18 mouse cellular contexts compared by ENCODE assay signal in the genomic region with DNA sequence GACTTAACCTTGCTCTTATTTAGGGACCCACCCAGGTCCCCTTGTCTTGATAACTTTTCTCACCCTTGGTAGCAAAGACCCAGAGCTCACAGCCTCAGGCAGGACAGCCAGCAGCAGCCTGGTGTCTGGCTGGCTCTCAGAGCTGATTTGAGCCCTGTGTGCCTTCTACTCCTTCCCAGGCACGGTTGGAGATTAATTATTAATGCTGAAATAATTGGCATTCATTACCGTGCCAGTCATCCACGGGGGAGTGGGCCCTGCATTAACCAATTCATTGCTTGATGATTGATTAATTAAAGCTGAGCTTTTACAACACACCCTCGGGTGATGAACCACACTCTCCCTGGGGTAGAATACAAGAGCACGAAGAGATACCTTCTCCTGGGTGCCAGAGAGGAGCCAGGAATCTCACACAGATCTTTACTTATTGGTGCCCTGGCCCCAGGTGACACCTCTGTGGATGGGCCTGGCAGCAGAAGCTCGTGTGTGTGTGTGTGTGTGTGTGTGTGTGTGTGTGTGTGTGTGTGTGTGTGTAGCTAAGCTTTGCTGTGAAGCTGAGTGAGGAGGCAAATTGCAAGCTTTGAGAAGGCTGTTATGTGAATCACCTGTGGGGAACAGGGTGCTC. TPM values are rescaled to one million over a fixed set of nuclear protein-coding genes. Genes with fewer than 3 reads are reported as not detected.
DNase-seq lines count a peak whose midpoint lies in the region; ATAC-seq and TF ChIP-seq lines count a peak whose summit lies in the region.
"Had no signal": no experiment of that assay in that cellular context is flagged by ENCODE, and none has a peak within 500 bp of the region (broad histone marks: within the 10 kb centered on the region; RNA-seq: fewer than 3 reads in every experiment).

No protein-coding gene starts in this region.

- H3K4me2 ChIP-seq in neural tube, embryonic 12.5 days (replicated peaks), result no peak overlapping the region
- no peak overlapping the region for H3K4me2 ChIP-seq in neural tube, embryonic 15.5 days
- no peak overlapping the region for H3K4me2 ChIP-seq in hindbrain, postnatal 0 days (ENCODE audit: low read depth, low read length)
- H3K4me2 ChIP-seq: embryonic facial prominence, embryonic 12.5 days; limb, embryonic 13.5 days; lung, embryonic 15.5 days had no signal

- no peaks in the 10 kb centered on the region for H3K27me3 ChIP-seq in neural tube, embryonic 12.5 days (replicated peaks)
- 0 out of 2 replicates have a peak, but pooled peaks cover 3% of the 10 kb centered on the region for H3K27me3 ChIP-seq in neural tube, embryonic 15.5 days (replicated peaks)
- H3K27me3 ChIP-seq in hindbrain, postnatal 0 days (ENCODE audit: insufficient read depth, low read length), result no peaks in the 10 kb centered on the region
- H3K27me3 ChIP-seq: embryonic facial prominence, embryonic 12.5 days; limb, embryonic 13.5 days; lung, embryonic 15.5 days had no signal

- no peak for TF ChIP-seq CTCF in hindbrain, postnatal 0 days (IDR thresholded peaks at IDR 0.05; ENCODE audit: low read depth)
- TF ChIP-seq CTCF in lung, adult 2 months (IDR thresholded peaks at IDR 0.05; ENCODE audit: insufficient read depth, low read length), result no peak

- peak; percentile 56 for DNase-seq in hindbrain, postnatal 0 days (ENCODE audit: low spot score)
- peak; percentile 43 for DNase-seq in kidney, postnatal 14 days
- peak; percentile 44 for DNase-seq in retina, embryonic 14.5 days (ENCODE audit: low spot score)
- DNase-seq in right cerebral cortex, postnatal 10 days (ENCODE audit: low spot score in 2 of 2), result no peak
- DNase-seq in lung, adult 2 months, result no peak
- DNase-seq in testis, postnatal 14 days (ENCODE audit: low spot score), result no peak
- DNase-seq: cerebellum, adult 9-11 months; heart, adult 11 months; layer of hippocampus, postnatal 36 days had no signal

- no peaks in the 10 kb centered on the region for H3K36me3 ChIP-seq in neural tube, embryonic 12.5 days
- no peaks in the 10 kb centered on the region for H3K36me3 ChIP-seq in neural tube, embryonic 15.5 days
- H3K36me3 ChIP-seq in hindbrain, postnatal 0 days (ENCODE audit: insufficient read depth, low read length), result no peaks in the 10 kb centered on the region
- H3K36me3 ChIP-seq: embryonic facial prominence, embryonic 12.5 days; limb, embryonic 13.5 days; lung, embryonic 15.5 days had no signal

- peaks cover 5% of the 10 kb centered on the region; the same call in 1 of the 2 replicates for H3K4me1 ChIP-seq in neural tube, embryonic 12.5 days
- peaks cover 8% of the 10 kb centered on the region; the same call in 1 of the 2 replicates for H3K4me1 ChIP-seq in neural tube, embryonic 15.5 days
- no peaks in the 10 kb centered on the region for H3K4me1 ChIP-seq in hindbrain, postnatal 0 days (ENCODE audit: insufficient read depth, low read length)
- H3K4me1 ChIP-seq in lung, adult 2 months (ENCODE audit: control insufficient read depth, insufficient read depth, low read length), result no peaks in the 10 kb centered on the region
- H3K4me1 ChIP-seq: embryonic facial prominence, embryonic 12.5 days had no signal

- 27% methylated on average over 6 of the region's 6 CpGs for WGBS in neural tube, embryonic 12.5 days
- WGBS in neural tube, embryonic 15.5 days, result 17% methylated on average over 6 of the region's 6 CpGs
- 18% methylated on average over 6 of the region's 6 CpGs for WGBS in hindbrain, postnatal 0 days
- WGBS in lung, adult 2 months, result 40% methylated on average over 6 of the region's 6 CpGs

- no peak for TF ChIP-seq POLR2A in lung, adult 2 months (IDR thresholded peaks at IDR 0.05; ENCODE audit: borderline replicate concordance, extremely low read depth, low read depth, low read length)

- peak; percentile 57 for ATAC-seq in neural tube, embryonic 12.5 days (ENCODE audit: low FRiP score, low read depth)
- no peak for ATAC-seq in neural tube, embryonic 15.5 days (ENCODE audit: low FRiP score)
- no peak for ATAC-seq in hindbrain, postnatal 0 days
- ATAC-seq: activated CD4-positive, CD25-positive, alpha-beta regulatory T cell, adult 4 months; intestine, embryonic 16.5 days had no signal

- H3K27ac ChIP-seq in neural tube, embryonic 12.5 days, result no peak overlapping the region
- H3K27ac ChIP-seq in neural tube, embryonic 15.5 days (replicated peaks), result no peak overlapping the region
- H3K27ac ChIP-seq in hindbrain, postnatal 0 days, result no peak overlapping the region
- H3K27ac ChIP-seq: embryonic facial prominence, embryonic 12.5 days; limb, embryonic 13.5 days; lung, embryonic 15.5 days had no signal

- no peak overlapping the region for H3K4me3 ChIP-seq in neural tube, embryonic 12.5 days
- H3K4me3 ChIP-seq in neural tube, embryonic 15.5 days (replicated peaks), result no peak overlapping the region
- H3K4me3 ChIP-seq in hindbrain, postnatal 0 days (ENCODE audit: low read length), result no peak overlapping the region
- H3K4me3 ChIP-seq in lung, adult 2 months (replicated peaks; ENCODE audit: extremely low read depth, low read depth, low read length), result no peak overlapping the region
- H3K4me3 ChIP-seq: embryonic facial prominence, embryonic 12.5 days; limb, embryonic 13.5 days; lung, embryonic 15.5 days had no signal

- H3K9ac ChIP-seq in neural tube, embryonic 12.5 days, result no peak overlapping the region
- H3K9ac ChIP-seq in neural tube, embryonic 15.5 days (replicated peaks), result no peak overlapping the region
- H3K9ac ChIP-seq in hindbrain, postnatal 0 days (replicated peaks; ENCODE audit: low read length), result no peak overlapping the region
- H3K9ac ChIP-seq: embryonic facial prominence, embryonic 12.5 days; limb, embryonic 13.5 days; lung, embryonic 15.5 days had no signal

- H3K9me3 ChIP-seq in neural tube, embryonic 12.5 days, result no peaks in the 10 kb centered on the region
- no peaks in the 10 kb centered on the region for H3K9me3 ChIP-seq in neural tube, embryonic 15.5 days (replicated peaks)
- H3K9me3 ChIP-seq in hindbrain, postnatal 0 days (ENCODE audit: low read length), result no peaks in the 10 kb centered on the region
- H3K9me3 ChIP-seq: embryonic facial prominence, embryonic 12.5 days; limb, embryonic 13.5 days; lung, embryonic 15.5 days had no signal

RNA-seq across cellular contexts. Expression of a gene that starts 14.2 kb away (rescaled TPM):
- polyA plus RNA-seq in neural tube, embryonic 12.5 days (2016; fragmentation: Nextera tagmentation; extraction: Ambion mirVana), result 2.1 and 3.0 TPM in 2 replicates
- 2.1 and 2.4 TPM in 2 replicates for polyA plus RNA-seq in neural tube, embryonic 15.5 days (2015; fragmentation: Nextera tagmentation; extraction: Ambion mirVana)
- 7.1 and 9.9 TPM in 2 replicates for total RNA-seq in hindbrain, postnatal 0 days (2014; rRNA removed)
- 3.3 and 3.4 TPM in 2 replicates for polyA plus RNA-seq in hindbrain, postnatal 0 days (2015; fragmentation: Nextera tagmentation; extraction: Ambion mirVana)
- polyA plus RNA-seq in lung, adult 2 months (2012; rRNA removed), result 6.8 and 11.0 TPM in 2 replicates
- total RNA-seq: megakaryocyte-erythroid progenitor cell, adult 5-6 weeks; MEL had no signal
- polyA plus RNA-seq: activated CD4-positive, CD25-positive, alpha-beta regulatory T cell, adult 4 months had no signal

Comparison
In these comparisons a context has a peak if more than half of its experiments do, and no peak if none do; other contexts are left out.
1. DNase-seq: peak in hindbrain, postnatal 0 days (single experiment), kidney, postnatal 14 days (single experiment) and retina, embryonic 14.5 days (single experiment); none in right cerebral cortex, postnatal 10 days (0 of 2), lung, adult 2 months (single experiment) and testis, postnatal 14 days (single experiment).